Mouse (Mus musculus) kidney, postnatal 0 days (tissue): ENCODE measurements around the gene Rps5. TPM values are rescaled to one million over a fixed set of nuclear protein-coding genes. Genes with fewer than 3 reads are reported as not detected.

ENCODE experiments used
- ATAC-seq: fragments of 200-750 bp; cut with Nextera tagmentation; replicated peaks from 2 replicates; pipeline ENCODE4 v1.8.0; 2017; ENCODE audit warnings: low read depth, moderate number of reproducible peaks, moderate TSS enrichment, moderate library complexity; ENCODE audit not compliant: low FRiP score
- DNase-seq: peaks from one replicate; pipeline ENCODE4 v3.0.0-alpha.2; 2016; ENCODE audit warnings: low spot score
- H3K27ac ChIP-seq: fragments of 300-500 bp; sonication (generic); 2 replicates; pipeline ENCODE4 v1.5.1; 2014; ENCODE audit warnings: mild to moderate bottlenecking
- H3K27me3 ChIP-seq: fragments of 300-500 bp; sonication (generic); 2 replicates; pipeline ENCODE4 v1.6.1; 2014; ENCODE audit warnings: low read length, mixed read lengths; ENCODE audit not compliant: insufficient read depth
- H3K36me3 ChIP-seq: fragments of 300-500 bp; sonication (generic); 2 replicates; pipeline ENCODE4 v1.6.1; 2014; ENCODE audit warnings: low read length, mixed read lengths; ENCODE audit not compliant: insufficient read depth
- H3K4me1 ChIP-seq: fragments of 300-500 bp; sonication (generic); replicated peaks from 2 replicates; pipeline ENCODE4 v1.6.1; 2014; ENCODE audit warnings: antibody characterized with exemption, low read length, mixed read lengths; ENCODE audit not compliant: insufficient read depth
- H3K4me2 ChIP-seq: fragments of 300-500 bp; sonication (generic); 2 replicates; pipeline ENCODE4 v1.6.1; 2014; ENCODE audit warnings: mild to moderate bottlenecking, low read length, moderate library complexity, mixed read lengths
- H3K4me3 ChIP-seq: fragments of 300-500 bp; sonication (generic); replicated peaks from 2 replicates; pipeline ENCODE4 v1.5.1; 2014; ENCODE audit warnings: low read depth, low read length
- H3K9ac ChIP-seq: fragments of 300-500 bp; sonication (generic); 2 replicates; pipeline ENCODE4 v1.6.1; 2014; ENCODE audit warnings: low read depth, low read length
- H3K9me3 ChIP-seq: fragments of 300-500 bp; sonication (generic); replicated peaks from 2 replicates; pipeline ENCODE4 v1.6.1; 2016; ENCODE audit warnings: low read length, inconsistent platforms, mixed read lengths
- CTCF ChIP-seq: IDR thresholded peaks from 2 replicates; pipeline ENCODE4 v1.5.1; 2016; ENCODE audit warnings: antibody characterized with exemption, low read depth, mild to moderate bottlenecking, moderate library complexity
- WGBS: fragments of 180-500 bp; shearing (Covaris S2); extraction: QIAGEN DNeasy Blood & Tissue Kit; methylation state at CpG from one replicate; pipeline ENCODE4 v1.1.7; 2014; 5-methylcytosine and 5-hydroxymethylcytosine counted together
- polyA plus RNA-seq: library from polyadenylated mRNA; unstranded; fragments of >200 nt; fragmentation: Nextera tagmentation; extraction: Ambion mirVana; gene quantifications from 2 replicates; pipeline ENCODE4 v1.2.1, GENCODE M21; 2015

Rps5 gene
- polyA plus RNA-seq, 1 experiment from 2014 or later: 1,143 TPM

DNA sequence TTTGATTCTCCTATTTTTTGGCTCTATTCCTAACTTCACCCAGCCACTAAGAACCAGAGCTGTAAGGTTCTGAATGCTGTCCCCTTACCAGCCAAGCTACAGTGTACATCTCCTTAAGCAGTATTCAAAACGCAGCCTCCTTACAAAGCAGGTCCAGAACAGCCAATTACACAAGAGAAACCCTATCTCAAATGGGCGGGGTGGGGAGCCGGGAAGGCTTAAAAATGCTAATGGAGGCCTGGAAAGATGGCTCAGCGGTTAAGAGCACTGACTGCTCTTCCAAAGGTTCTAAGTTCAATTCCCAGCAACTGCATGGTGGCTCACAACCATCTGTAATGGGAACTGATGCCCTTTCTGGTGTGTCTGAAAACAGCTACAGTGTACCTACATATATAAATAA is 37.6 kb downstream of the Rps5 start:
- H3K4me3 ChIP-seq: no peak overlapping the region
- TF ChIP-seq CTCF: no peak
- H3K27ac ChIP-seq: no peak overlapping the region
- no peak for ATAC-seq
- 25% methylated on average over 4 of the region's 4 CpGs for WGBS
- no peak for DNase-seq
- no peak overlapping the region for H3K9ac ChIP-seq
- no peaks in the 10 kb centered on the region for H3K27me3 ChIP-seq
- H3K9me3 ChIP-seq: no peaks in the 10 kb centered on the region
- no peak overlapping the region for H3K4me2 ChIP-seq
- H3K36me3 ChIP-seq: no peaks in the 10 kb centered on the region
- H3K4me1 ChIP-seq: peaks cover 4% of the 10 kb centered on the region

DNA sequence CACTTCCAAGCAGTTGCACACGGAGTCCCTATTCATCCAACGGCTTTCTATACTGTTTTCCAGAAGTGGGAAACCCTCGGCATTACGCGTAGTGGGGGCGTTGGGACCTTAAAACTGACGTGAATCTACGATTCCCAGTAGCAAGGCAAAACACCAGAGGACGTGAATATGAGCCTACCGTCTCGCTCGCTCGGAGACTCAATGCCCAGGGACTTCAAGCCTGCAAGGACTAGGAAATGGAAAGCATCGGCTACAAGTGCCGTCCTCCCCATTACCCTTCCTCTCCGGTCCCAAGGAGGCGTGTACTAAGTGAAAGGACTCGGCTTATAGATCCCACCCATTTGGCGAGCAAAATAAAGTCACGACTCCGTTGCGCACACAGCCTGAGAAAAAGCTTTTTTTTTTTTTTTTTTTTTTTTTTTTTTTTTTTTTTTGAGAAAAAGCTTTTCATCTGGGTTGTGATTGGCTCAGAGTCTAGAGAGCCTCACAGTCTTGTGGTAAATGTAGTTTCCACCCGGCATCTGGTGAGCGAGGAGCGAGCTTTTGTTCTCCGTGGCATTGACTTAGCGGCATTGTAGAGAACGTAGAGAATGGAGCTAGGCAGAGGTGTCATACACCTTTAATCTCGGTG is 39.5 kb downstream of the Rps5 start:
- peak overlapping the region; percentile 85 for H3K27ac ChIP-seq
- H3K4me3 ChIP-seq: peak overlapping the region; percentile 53
- ATAC-seq (peak; percentile 61), DNase-seq (peak; percentile 93)
- WGBS: 2% methylated on average over 29 of the region's 29 CpGs
- peak overlapping the region; percentile 81 for H3K4me2 ChIP-seq
- H3K9me3 ChIP-seq: no peaks in the 10 kb centered on the region
- H3K4me1 ChIP-seq: peaks cover 12% of the 10 kb centered on the region
- no peaks in the 10 kb centered on the region for H3K27me3 ChIP-seq
- no peaks in the 10 kb centered on the region for H3K36me3 ChIP-seq
- no peak for TF ChIP-seq CTCF
- peak overlapping the region; percentile 60 for H3K9ac ChIP-seq

DNA sequence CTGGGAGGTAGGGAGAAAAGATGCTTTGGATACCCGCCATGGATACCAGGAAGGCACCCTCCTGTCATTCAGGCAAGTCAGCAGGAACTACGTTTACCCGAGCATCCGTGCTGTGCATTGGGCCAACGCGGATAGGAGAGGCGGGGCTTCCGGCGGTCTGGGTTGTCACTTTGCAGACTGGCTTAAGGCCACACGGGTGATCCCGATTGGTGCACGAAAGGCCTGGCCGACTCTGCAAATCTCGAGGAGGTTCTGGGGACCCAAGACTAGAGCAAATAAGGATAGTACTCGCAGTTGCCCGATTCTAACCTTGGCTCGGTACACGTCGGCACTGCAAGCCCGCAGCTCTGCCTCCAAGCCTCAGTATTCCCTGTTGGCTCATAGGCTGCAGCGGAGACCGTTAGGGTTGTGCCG is 43.6 kb downstream of the Rps5 start, which contains the start of gene Zfp324:
Gene Zfp324 (plus strand): TSS at position 161 of the 414 bp plus-strand sequence.
- no peaks in the 10 kb centered on the region for H3K9me3 ChIP-seq
- peak; percentile 90 for ATAC-seq
- H3K4me3 ChIP-seq: peak within 1 kb of the TSS; percentile 92
- TF ChIP-seq CTCF: no peak
- peak within 1 kb of the TSS; percentile 99 for H3K4me2 ChIP-seq
- H3K9ac ChIP-seq: peak within 1 kb of the TSS; percentile 88
- peaks cover 17% of the 10 kb centered on the region for H3K4me1 ChIP-seq
- peaks cover 5% of the 10 kb centered on the region; the same call in 1 of the 2 replicates for H3K36me3 ChIP-seq
- peak within 1 kb of the TSS; percentile 87 for H3K27ac ChIP-seq
- no peaks in the 10 kb centered on the region for H3K27me3 ChIP-seq
- DNase-seq: peak; percentile 90
- under 1% methylated on average over 23 of the region's 23 CpGs for WGBS

DNA sequence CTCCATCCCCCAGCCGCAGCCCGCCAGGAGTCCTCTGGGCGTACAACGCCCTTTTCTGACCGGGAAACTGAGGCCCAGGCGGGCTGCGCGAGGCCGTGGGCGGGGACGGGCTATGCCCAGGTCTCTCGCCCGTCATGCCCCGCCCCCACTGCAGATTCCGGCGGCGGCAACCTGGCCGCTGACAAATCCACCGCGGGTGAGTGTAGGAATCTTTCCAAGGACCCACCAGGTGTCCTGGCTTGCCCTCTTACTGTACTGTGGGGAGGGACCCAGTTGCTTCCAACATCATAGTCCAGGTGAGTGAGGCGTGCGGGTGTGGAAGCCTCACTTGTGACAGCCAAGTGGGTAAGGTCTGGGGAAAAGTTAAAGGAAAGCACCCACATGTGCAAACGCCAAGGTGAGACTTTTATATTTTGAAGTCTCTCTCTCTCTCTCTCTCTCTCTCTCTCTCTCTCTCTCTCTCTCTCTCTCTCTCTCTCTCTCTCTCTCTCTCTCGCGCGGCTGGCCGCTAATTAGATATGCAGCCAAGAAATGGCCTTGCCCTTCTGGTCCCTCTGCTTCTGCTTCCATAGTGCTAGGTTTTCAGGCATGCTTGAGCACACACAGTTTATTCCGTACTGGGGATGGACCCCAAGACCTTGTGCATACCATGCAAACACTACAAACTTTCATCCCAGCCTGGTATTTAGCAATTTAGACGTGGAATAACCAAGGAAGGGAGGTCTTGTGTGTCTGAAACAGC is 44.2 kb downstream of the Rps5 start:
- Histone ChIP-seq H3K9me3 (no peaks in the 10 kb centered on the region), H3K9ac (peak overlapping the region; percentile 88), H3K4me2 (peak overlapping the region; percentile 99), H3K27me3 (no peaks in the 10 kb centered on the region), H3K36me3 (peaks cover 11% of the 10 kb centered on the region), H3K4me1 (peaks cover 13% of the 10 kb centered on the region), H3K27ac (peak overlapping the region; percentile 87), H3K4me3 (peak overlapping the region; percentile 92)
- ATAC-seq (peak; percentile 59), DNase-seq (peak; percentile 29)
- TF ChIP-seq CTCF: no peak
- under 1% methylated on average over 29 of the region's 29 CpGs for WGBS

DNA sequence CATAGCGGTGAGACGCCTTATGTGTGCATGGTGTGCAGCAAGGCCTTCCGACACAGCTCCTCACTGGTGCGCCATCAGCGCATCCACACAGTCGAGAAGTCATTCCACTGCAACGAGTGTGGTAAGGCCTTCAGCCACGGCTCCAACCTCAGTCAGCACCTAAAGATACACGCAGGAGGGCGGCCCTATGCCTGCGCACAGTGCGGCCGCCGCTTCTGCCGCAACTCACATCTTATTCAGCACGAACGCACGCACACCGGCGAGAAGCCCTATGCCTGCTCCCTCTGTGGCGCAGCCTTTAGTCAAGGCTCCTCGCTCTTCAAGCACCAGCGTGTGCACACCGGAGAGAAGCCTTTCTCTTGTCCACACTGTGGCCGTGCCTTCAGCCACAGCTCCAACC is 48.8 kb downstream of the Rps5 start:
- no peak for TF ChIP-seq CTCF
- H3K36me3 ChIP-seq: peaks cover 24% of the 10 kb centered on the region
- no peaks in the 10 kb centered on the region for H3K9me3 ChIP-seq
- no peak for ATAC-seq
- no peak overlapping the region for H3K9ac ChIP-seq
- DNase-seq: no peak
- no peak overlapping the region for H3K4me2 ChIP-seq
- no peak overlapping the region for H3K27ac ChIP-seq
- H3K4me1 ChIP-seq: 0 out of 2 replicates have a peak, but pooled peaks cover 5% of the 10 kb centered on the region
- H3K27me3 ChIP-seq: no peaks in the 10 kb centered on the region
- WGBS: 97% methylated on average over 25 of the region's 25 CpGs
- no peak overlapping the region for H3K4me3 ChIP-seq

Other genes starting within 250 kb of the Rps5 start
- not detected in 2 replicates for gene Vmn2r55, start 237.3 kb upstream of the Rps5 start, polyA plus RNA-seq
- gene Vmn2r56, start 187.3 kb upstream of the Rps5 start, polyA plus RNA-seq: not detected in 2 replicates
- gene Zscan18, start 118.7 kb upstream of the Rps5 start, polyA plus RNA-seq: 3.6 and 4.4 TPM in 2 replicates
- gene Zfp329, start 103.4 kb upstream of the Rps5 start, polyA plus RNA-seq: 8.8 and 8.9 TPM in 2 replicates
- gene Zfp110, start 87.5 kb upstream of the Rps5 start, polyA plus RNA-seq: 20.7 and 22.2 TPM in 2 replicates
- 3.3 and 3.5 TPM in 2 replicates for gene Zfp128, start 41.1 kb upstream of the Rps5 start, polyA plus RNA-seq
- gene Zscan22, start 24.5 kb upstream of the Rps5 start, polyA plus RNA-seq: 11.8 and 12.9 TPM in 2 replicates
- gene Rnf225, start 5.1 kb downstream of the Rps5 start, polyA plus RNA-seq: 0.29 and 0.32 TPM in 2 replicates
- gene Zfp324, start 43.5 kb downstream of the Rps5 start, polyA plus RNA-seq: 7.7 and 8.0 TPM in 2 replicates
- 6.7 and 7.1 TPM in 2 replicates for gene Zfp446, start 55.6 kb downstream of the Rps5 start, polyA plus RNA-seq
- 0.07 and 0.11 TPM in 2 replicates for gene Slc27a5, start 75.9 kb downstream of the Rps5 start, polyA plus RNA-seq
- 195 and 197 TPM in 2 replicates for gene Trim28, start 76.8 kb downstream of the Rps5 start, polyA plus RNA-seq
- gene Zbtb45, start 87.7 kb downstream of the Rps5 start, polyA plus RNA-seq: 17.4 and 17.5 TPM in 2 replicates
- 235 and 240 TPM in 2 replicates for gene Chmp2a, start 112.5 kb downstream of the Rps5 start, polyA plus RNA-seq
- gene Ube2m, start 116.0 kb downstream of the Rps5 start, polyA plus RNA-seq: 123 and 134 TPM in 2 replicates
- 2.3 and 2.6 TPM in 2 replicates for gene Mzf1, start 132.5 kb downstream of the Rps5 start, polyA plus RNA-seq
- not detected in 2 replicates for gene Vmn1r85, start 172.9 kb downstream of the Rps5 start, polyA plus RNA-seq
- gene Vmn1r86, start 197.6 kb downstream of the Rps5 start, polyA plus RNA-seq: not detected in 2 replicates
- not detected in 2 replicates for gene Vmn1r87, start 217.9 kb downstream of the Rps5 start, polyA plus RNA-seq
- 0.01 TPM in 1 of 2 replicates, not detected in the other for gene Vmn1r88, start 237.3 kb downstream of the Rps5 start, polyA plus RNA-seq